Mouse (Mus musculus) MEL (cell line): ENCODE data around the gene 1110008P14Rik.

Source experiments
- CHD2 ChIP-seq: IDR thresholded peaks from 2 replicates; pipeline ENCODE4 v1.6.1; 2011; ENCODE audit warnings: low read length, improper control_type of control experiment
- EP300 ChIP-seq, 2 experiments: IDR thresholded peaks; 2 replicates each; pipeline ENCODE4 v1.6.1; 2011; ENCODE audit warnings: improper control_type of control experiment in 2 of 2, low read length in 2 of 2, low read depth in 1 of 2, mild to moderate bottlenecking in 1 of 2
- POLR2A ChIP-seq, 2 experiments: IDR thresholded peaks; 2 replicates each; pipeline ENCODE4 v1.6.1; 2011 to 2012; ENCODE audit warnings: low read length in 2 of 2, mild to moderate bottlenecking in 2 of 2, control low read depth in 1 of 2, improper control_type of control experiment in 1 of 2, low read depth in 1 of 2, moderate library complexity in 1 of 2; ENCODE audit not compliant: control insufficient read depth in 1 of 2, insufficient read depth in 1 of 2, poor library complexity in 1 of 2
- SMC3 ChIP-seq: IDR thresholded peaks from 2 replicates; pipeline ENCODE4 v1.6.1; 2011; ENCODE audit warnings: low read depth, low read length, improper control_type of control experiment
- TBP ChIP-seq: IDR thresholded peaks from 2 replicates; pipeline ENCODE4 v1.8.0; 2011; ENCODE audit warnings: low read depth, low read length, improper control_type of control experiment

- TF ChIP-seq EP300 (IDR thresholded peaks at IDR 0.05; ENCODE audit: low read depth in 1 of 2, low read length in 2 of 2) (no peak), POLR2A (IDR thresholded peaks at IDR 0.05; ENCODE audit: control insufficient read depth in 1 of 2, insufficient read depth in 1 of 2, low read depth in 1 of 2, low read length in 2 of 2, poor library complexity in 1 of 2) (no peak), CHD2 (no peak), SMC3 (no peak), TBP (no peak)
These were observed 34.8 kb upstream of the 1110008P14Rik start for GRCm38 (mm10) chr2:32416556-32416955.
